Mouse (Mus musculus) testis, postnatal 14 days (tissue): ENCODE measurements around the gene Arid5a.

ENCODE experiments used
- DNase-seq: peaks from one replicate; pipeline ENCODE4 v3.0.0; 2021; ENCODE audit warnings: low spot score

Arid5a gene

DNA sequence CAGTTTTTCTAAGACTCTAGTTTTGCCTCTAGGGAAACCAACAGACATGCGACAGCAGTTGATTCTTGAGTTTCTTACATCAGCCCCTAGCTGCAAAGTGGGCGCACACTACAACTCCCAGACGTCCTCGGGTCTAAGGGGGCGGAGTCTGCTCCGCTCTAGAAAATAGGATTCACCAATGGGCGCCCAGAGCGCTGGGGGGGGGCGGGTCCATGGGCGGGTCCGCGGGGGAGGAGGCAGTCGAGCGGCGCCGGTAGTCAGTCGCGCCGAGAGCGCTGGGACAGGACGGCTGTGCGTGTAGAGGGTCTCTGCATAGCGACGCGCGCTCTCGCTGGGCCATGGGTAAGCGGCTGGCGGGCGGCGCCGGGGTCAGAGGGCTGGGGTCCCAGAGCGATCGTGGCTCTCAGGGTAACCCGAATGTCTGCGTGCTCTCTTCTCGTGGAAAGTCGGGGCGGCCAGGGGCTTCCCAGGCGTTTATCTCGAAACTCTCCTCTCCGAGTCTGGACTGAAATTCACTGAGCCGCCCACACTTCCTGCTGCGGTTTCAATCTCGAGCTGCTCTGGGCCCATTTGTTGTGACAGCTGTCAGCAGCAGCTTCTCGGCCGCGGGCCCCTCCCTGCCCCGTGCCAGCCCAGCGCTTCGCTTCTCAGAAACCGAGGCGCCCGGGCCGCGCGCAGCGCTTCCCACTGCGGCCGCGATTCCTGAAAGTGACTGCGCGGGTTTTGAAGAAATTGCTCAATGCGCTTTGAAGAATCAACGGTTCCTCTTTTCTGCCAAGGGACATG lies at the start of gene Arid5a:
Gene Arid5a, plus strand, starts transcription at position 239 of the 786 bp plus-strand sequence.
- DNase-seq: peak; percentile 88

DNA sequence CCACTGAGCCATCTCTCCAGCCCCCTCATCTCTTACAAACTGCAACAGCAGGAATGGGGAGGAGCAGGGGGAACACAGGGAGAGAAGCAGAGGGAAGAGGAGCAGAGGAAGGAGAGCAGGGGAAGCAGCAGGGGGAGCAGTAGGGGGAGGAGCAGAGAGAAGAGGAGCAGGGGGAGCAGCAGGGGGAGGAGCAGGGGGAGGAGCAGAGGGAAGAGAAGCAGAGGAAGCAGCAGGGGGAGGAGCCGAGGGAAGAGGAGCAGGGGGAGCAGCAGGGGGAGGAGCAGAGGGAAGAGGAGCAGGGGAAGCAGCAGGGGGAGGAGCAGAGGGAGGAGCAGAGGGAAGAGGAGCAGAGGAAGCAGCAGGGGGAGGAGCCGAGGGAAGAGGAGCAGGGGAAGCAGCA lies 48.9 kb upstream of the Arid5a start:
- DNase-seq: no peak

DNA sequence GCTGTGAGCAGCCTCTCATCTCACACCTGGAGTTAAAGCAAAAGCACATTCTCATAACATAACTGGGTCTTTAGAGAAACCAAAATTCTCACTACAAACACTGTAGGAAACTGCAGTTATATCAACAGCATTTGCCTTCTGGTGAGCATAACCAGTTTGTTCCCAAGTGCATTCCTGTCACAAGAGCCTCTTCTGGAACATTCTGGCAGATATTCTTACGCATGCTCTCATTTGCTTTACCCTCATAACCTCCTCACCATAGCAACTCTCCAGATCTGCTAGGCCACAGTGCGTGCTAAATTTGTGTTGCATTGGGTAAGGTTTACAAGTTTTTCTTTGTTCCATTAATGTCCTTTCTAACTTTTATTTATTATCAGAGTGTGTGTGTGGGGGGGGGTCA lies 48.3 kb upstream of the Arid5a start:
- DNase-seq: no peak

DNA sequence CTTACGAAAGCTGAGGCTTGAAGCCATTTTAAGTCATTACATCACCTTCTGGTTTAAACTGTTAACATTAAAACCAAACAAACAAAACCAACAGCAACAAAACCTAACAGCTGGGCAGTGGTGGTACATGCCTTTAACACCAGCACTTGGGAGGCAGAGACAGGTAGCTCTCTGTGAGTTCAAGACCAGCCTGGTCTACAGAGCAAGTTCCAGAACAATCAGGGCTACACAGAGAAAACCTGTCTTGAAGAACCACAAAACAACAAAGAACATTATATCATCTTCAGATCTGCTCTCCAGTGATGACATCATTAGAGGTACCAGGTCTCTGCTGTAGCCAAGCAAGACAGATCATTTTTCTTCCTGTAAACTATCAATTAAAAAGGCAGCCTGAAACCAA lies 47.1 kb upstream of the Arid5a start:
- DNase-seq: no peak

DNA sequence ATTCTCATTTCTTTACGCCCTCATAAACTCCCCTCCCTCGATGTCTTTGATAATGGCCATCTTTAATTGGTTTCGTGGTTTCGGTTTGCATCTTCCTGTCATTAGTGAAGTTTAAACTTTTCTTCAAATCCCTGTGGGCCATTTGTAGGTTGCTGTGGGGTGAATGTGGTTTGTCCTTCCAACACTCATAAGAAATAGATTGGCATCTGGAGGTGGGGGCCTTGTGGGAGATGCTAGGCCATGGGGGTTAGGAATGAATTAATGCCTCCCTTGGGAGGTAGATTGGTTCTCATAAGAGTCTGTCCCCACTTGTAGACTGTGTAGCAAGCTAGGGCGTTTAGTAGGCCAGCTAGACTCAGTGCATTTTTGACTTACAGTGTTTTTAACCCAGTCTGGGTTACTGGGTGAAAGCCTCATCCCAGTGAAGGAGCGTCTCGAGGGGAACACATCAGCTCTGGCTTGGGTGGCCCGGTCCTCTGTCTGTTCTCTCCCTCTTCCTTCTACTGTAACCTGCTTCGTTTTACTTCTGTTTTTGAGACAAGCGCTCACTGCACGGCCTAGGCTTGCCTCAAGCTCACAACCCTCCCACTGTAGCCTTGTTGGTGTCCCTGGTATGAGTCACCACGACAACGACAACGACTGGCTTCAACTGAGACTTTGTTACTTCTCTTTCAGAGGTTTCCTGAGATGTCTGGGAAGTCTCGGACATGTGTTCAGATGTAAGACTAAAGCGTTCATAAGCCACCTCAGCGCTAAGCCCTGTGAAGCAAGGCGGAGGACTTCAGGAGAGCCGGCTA lies 45.6 kb upstream of the Arid5a start:
- DNase-seq: no peak

DNA sequence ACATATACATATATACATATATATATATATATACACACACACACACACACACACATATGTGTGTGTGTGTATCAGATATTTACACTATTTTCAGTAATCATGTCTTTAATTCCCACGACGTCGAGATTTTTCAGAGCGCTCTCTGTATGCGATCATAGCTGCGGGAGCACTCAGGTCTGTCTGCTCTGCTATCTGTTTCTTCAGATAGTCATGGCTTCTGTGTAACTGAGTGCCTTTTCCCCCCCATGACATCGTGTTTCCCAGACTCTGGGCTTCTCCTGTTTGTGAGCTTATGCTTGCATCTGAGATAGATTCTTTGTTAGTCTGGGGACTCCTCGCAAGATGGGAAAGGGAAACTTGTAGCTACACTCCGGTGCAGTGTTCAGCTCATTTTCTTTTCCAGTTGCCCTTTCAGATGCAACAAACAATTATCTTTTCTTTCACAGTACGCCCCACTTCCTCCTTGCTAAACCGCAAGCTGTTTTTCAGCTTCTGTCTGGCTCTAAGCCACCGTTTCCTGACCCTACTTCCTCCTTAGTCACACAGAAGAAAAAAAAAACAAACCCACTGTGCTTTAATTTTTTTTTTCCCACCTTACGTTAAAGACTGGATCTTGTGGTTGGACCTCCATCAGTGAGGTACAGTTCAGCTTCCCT lies 43.6 kb upstream of the Arid5a start:
- no peak for DNase-seq

DNA sequence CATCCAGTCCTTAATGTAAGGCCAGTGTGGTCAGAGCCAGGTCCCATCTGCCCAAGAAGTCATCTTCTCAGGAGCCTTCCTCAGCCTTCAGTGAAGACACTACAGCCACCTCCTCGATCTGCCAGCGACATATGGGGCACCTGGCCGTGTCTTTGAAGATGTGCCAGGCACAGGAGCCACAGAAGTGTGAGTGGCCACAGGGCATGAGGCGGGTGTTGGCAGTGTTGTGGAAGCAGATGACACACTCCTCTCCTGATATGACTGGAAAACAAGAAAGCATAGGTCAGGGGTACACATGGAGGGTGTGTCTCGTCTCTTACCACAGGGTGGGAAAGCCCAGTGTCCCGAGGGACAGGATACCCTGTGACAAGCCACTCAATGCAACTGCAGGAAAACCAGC lies 41.2 kb upstream of the Arid5a start:
- no peak for DNase-seq

DNA sequence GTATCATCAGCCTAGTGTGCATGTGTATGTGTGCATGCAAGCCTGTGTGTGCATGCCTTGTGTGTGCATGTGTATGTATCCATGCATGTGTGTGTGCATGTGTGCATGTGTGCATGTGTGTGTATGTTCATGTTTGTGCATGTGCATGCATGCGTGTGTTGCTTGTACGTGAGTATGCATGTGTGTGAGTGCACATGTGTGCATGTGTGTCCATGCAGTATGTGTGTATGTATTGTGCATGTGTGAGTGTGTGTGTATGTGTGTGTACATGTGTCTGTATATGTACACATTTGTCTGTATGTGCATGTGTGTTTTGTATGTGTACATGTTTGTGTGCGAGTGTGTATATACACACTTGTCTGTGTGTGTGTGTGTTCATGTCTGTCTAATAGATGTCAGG lies 39.9 kb upstream of the Arid5a start:
- no peak for DNase-seq

DNA sequence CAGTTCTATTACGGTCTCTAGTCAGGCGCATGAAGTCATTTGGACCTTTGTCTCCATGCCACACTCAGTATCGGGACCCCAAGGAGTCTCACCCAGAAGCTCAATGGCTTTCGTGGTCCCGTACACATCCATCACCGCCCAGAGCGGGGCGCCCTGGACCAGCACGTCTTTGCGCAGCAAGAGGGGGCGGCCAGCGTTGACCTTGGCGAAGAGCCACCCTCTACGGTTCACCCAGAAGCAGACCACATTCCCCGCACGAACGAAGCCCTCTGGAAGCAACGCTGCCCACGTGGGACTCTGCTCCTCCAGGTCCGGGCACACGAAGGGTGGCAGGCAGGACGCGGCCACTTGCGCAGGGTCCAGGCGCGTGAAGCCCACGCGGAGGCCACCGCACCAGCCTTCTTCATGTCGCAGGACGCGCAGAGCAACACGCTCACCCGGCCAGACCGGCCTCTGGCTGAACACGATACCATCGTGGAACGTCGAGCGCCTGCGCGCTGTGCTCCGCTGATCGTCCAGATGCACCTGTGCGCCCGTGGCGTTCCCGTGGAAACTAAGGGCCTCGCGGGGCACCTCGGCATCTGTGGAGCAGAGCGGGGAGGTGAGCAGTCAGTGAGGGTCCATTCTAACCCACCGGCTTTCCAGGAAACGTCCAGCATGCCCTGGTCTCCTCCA lies 38.3 kb upstream of the Arid5a start:
- no peak for DNase-seq

DNA sequence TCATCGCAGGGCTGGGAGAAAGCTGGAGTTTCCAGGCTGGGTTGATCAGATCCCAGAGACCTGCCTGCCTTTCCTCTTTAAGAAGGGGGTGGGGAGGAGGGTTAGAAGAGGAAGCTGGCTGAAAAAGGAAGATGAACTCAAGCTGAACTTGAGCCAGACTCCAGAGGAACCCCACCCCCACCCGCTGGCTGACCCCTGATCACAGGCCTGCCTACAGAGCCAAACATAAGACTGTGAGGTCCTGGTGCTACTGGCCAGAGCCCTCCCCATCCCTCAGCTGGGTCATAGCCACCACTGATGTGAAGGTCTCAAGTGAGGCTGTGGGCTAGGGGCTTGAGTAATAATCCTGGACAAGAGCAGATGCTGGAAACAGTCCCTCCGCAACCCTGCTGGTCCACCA lies 36.9 kb upstream of the Arid5a start:
- DNase-seq: no peak

DNA sequence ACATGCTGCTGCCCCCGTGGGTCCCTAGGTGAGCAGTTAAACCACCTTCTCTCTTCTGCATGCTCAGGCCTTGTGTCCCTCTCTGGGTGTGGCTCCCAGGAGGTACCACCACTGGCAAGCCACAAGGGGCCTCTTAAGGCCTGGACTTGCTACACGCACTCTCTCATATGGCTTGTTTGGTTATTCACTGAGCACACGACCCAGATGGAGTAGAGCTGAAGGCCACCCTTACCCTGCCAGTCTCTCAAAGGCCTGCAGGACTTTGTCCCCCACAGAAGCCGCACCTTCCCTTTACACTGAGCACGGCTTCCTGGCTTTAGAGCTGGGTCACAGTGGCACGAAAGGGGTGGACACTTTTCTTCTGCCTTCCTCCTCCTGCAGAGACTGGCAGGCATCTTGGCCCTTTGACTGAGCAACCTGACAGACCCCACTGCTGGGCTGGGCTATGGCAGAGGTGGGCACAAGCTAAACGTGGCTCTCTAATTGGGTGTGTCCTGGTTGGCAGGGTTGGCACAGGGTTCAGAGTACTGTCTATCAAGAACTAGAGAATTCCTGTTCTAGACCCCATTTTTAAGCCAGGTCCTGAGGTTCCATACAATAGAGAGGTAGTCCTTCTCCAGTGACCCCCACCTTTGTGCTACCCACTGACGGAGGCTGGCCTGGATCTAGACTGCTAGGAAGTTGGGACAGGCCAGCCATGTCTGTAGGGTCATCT lies 35.9 kb upstream of the Arid5a start:
- DNase-seq: no peak

DNA sequence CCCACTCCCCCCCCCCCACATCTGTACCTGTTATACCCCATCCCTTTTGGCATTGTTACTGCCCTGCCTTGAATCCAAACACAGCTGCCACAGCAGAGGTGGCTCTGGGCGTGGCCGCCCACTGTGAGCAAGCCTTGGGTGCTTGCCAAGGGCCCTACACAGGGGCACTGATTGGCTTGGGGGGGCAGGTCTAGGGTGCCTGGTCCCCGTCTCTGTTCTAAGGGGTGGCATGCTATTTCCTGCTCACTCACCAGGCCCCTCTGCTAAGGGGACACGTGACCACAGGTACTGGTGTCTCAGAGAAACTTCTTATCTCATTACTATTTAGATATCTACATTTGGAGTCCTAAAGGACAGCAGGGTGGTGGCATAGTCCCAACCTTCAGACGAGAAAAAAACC lies 35.0 kb upstream of the Arid5a start:
- no peak for DNase-seq

DNA sequence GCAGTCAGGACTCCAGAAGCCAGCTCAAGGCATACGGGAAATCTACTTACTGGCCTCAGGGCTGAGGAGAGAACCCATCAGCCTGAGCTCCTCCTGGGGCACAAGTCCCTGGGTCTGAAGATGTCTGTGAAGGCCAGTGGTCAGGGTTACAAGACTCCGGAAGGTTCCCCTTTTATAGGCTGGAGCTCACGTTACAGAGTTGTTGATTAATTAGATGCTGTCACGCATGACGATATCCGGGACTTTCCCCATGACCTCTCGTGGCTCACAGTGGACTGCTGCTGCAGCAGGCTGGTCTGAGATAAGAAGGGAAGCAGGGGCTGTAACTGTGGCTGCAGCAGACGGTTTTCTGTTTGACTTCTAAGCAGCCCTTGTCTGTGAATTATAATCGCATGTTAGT lies 34.2 kb upstream of the Arid5a start:
- no peak for DNase-seq

DNA sequence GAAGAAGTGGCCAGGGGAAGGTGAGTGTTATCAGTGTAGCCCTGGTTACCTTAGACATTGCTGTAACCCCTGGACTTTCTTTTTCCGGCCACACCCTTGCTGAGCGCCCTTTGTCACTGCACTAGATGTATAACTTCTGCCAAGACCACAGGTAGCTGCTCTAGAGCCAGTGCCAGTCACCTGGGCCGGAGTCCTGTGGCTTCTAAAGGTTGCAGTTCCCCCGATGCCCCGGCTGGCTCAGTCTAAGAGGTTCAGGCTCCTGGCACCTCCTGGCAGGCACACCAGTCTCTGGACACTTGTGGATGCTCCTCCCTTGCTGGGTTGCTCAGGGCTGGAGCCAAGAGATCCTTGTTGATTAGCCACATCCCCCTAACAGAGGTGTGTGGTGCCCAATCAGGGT lies 33.1 kb upstream of the Arid5a start, which contains the start of gene Neurl3:
Gene Neurl3, minus strand, starts transcription at position 225 of the 400 bp plus-strand sequence.
- DNase-seq: no peak

DNA sequence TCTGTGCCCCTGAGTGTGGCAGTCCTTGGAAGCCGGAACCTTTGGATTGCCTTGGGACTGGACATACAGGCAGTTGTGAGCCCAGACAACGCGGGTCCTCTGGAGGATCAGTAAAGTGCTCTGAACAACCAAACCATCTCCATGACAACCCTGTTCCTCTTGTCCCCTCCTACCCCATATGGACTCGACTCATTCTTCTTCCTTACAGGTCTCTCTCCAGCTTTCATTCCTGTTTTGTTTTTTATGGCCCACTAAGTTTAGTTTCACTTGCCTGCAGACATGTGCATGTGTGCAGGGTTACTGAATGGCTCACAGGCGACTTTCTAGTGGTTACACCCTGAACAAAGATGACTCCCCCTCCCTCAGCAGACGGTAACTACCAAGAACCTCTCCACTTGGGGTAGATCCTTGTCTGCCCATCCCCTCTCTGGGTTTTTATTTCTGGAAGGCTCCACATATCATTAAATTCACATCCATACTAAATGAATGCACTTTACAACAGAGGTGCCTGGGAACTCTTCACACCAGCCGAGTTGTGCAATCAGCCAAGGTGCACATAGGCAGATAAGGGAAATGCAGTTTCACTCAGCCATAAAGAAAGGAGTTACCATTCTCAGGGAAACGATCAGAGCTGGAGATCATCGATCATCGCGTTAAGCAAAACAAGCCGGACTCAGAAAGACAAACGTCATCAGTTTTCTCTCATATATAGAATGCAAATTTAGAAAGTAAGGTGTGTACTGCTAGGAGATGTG lies 31.7 kb upstream of the Arid5a start:
- no peak for DNase-seq

DNA sequence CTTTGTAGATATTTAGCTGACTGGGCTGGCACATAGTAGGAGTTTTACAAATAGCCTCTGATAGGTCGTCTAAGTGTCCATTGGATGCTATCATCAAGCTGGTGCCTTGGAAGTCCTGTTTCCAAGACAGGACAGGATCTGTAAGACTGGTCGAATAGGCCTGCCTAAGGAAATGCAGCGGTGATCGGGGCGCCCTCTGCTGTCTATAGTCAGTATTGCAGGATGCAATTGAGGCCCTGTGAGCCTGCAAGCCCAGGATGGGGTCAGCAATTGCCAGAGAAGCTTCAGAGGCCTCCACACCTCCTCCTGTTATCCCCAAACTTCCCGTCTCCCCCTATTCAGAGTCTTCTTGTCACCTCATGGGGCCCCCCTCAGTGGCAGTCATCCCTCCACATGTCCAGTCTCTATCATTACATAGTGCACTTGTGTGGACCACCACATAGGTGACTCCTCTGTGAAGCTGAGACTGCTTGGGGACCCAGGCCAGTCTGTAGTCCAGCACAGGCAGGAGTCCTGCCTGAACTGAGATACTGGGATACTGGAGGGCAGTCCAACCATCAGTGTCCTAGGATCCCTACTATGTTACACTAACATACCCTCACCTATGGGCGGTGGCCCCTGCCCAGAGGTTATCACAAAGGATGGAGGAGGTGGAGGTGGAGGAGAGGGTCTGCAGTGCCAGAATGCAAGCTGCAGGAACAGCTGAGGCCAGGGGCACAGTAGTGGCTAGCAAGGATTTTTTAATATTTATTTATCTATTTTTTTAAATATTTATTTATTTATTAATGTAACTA lies 30.1 kb upstream of the Arid5a start:
- peak; percentile 67 for DNase-seq

DNA sequence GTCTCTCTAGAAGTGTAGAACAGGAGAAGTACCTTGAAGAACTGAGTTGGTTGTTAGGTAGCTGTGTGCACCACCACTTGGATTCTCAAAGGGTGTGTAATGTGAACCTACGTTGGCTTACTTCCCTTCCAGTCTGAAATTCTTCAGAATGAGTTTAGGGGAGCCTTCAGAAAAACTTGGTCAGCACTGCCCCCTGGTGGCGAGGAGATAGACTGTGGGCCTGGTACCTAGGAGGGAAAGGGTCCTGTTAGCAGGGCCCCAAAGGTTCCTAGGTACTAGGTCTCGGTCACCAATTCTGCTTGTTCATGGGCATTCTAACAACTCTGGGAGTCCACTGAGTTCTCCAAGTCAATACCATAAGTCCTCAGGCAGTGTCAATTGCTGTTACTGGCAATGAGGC lies 28.3 kb upstream of the Arid5a start:
- DNase-seq: peak; percentile 49

DNA sequence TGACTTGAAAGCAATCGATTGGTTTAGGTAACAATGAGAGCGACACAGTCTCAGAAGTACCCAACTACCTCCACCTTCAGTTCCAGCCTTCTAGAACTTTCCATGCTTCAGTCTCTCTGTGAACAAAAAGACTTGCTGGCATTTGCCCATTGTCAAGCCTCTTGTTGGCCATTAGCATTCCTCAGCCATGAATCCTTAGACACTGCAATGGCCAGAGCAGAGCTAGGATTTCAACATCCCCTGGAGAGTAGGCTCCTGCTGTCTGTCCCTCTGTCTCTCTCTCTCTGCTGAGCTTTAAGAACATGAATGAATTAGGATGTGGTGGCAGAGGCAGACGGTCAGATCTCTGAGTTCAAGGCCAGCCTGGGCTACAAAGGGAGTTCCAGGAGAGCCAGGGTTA lies 26.6 kb upstream of the Arid5a start:
- DNase-seq: no peak

DNA sequence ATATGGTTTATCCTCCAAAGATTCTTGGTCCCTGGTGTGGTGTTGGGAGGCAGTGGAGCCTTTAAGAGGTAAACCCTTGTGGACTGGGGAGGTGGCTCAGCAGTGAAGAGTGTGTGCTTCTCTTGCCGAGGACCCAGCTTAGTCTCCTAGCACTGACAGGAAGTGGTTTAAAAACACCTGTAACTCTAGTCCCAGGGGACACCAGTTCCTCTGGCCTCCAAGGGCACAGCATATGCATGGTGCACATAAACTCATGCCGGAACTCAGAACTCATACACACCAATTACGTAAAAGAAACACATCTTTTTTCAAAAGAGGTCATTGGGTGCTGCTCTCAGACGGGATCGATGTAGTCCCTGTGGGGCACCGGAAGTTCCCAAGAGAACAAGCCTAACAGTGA lies 25.7 kb upstream of the Arid5a start:
- no peak for DNase-seq

DNA sequence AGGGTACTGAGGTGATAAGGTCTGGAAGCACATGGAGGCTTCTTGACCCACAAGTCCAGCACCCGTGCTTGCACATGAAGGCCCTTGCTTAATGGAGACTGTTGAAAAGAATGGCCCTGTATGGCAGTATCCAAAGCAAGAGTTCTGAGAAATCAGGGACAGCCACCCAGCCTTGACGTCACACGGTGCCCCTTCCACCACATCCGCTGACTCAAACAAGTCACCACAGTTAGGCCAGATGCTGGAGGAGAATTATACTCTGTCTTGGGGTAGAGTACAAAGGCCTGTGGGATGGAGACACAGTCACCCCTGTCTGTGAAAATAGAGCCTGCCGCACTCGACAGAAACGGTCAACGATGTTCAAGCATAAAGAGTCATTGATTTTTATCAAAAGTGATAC lies 14.1 kb upstream of the Arid5a start:
- no peak for DNase-seq
